In the genomic region with DNA sequence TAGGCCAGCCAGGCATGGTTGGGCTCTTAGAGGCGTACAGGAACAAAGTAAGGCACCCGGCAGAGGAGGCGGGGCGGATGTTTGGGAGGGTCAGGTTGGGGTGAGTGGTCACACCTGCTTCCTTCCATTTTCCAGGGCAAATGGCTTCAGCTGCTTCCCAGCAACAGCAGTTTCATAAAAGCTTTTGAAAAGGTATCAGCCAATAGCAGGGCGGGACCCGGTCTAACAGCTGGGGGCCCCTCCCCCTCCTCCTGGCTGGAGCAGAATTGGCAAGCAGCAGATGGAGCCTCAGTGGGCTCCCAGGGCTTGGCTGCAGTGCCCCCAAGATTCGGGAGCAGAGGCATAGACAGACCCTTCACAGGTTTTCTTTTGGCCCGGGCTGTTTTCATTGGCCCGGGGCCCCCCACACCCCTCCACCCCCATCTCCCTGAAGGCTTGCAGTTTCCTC, we compare ENCODE assay signal across 8 mouse cellular contexts. TPM values are rescaled to one million over a fixed set of nuclear protein-coding genes. Genes with fewer than 3 reads are reported as not detected.
DNase-seq lines count a peak whose midpoint lies in the region; ATAC-seq and TF ChIP-seq lines count a peak whose summit lies in the region.

No protein-coding gene starts in this region.

- no peak for TF ChIP-seq POLR2A in cerebellum, adult 2 months (IDR thresholded peaks at IDR 0.05; ENCODE audit: borderline replicate concordance, insufficient read depth, low read length)

- DNase-seq in cerebellum, postnatal 10 days = peak; percentile 75 to 86
- DNase-seq in heart, postnatal 10 days = peak; percentile 74 to 77
- peak; percentile 81 for DNase-seq in kidney, postnatal 10 days
- DNase-seq in cerebellum, adult 2 months = no peak

- H3K27me3 ChIP-seq in embryonic facial prominence, embryonic 15.5 days = no peaks in the 10 kb centered on the region
- no peaks in the 10 kb centered on the region for H3K27me3 ChIP-seq in midbrain, embryonic 16.5 days (ENCODE audit: control insufficient read depth, insufficient read depth, low read depth, low read length)
- H3K27me3 ChIP-seq in cerebellum, adult 2 months (ENCODE audit: control insufficient read depth, insufficient read depth, low read length) = no peaks in the 10 kb centered on the region

- H3K9me3 ChIP-seq in embryonic facial prominence, embryonic 15.5 days (replicated peaks) = no peaks in the 10 kb centered on the region
- no peaks in the 10 kb centered on the region for H3K9me3 ChIP-seq in midbrain, embryonic 16.5 days (replicated peaks; ENCODE audit: control insufficient read depth, low read length, poor library complexity, severe bottlenecking)

- no peak for TF ChIP-seq CTCF in cerebellum, adult 2 months (IDR thresholded peaks at IDR 0.05; ENCODE audit: borderline replicate concordance, insufficient read depth, low read depth, low read length)

- ATAC-seq in cerebellum, adult (ENCODE audit: insufficient number of reproducible peaks, low FRiP score, low TSS enrichment) = no peak
- ATAC-seq in embryonic facial prominence, embryonic 15.5 days (ENCODE audit: insufficient number of reproducible peaks, low FRiP score, low TSS enrichment, low read depth) = peak; percentile 88
- ATAC-seq in midbrain, embryonic 16.5 days = peak; percentile 88
- ATAC-seq in erythroblast, adult 5-6 weeks (replicated peaks; ENCODE audit: low FRiP score, poor library complexity, severe bottlenecking) = no peak

- peak overlapping the region; percentile 14 for H3K4me3 ChIP-seq in embryonic facial prominence, embryonic 15.5 days (replicated peaks)
- H3K4me3 ChIP-seq in midbrain, embryonic 16.5 days (ENCODE audit: low read depth, low read length) = 0 out of 2 replicates have a peak overlapping the region, but pooled peaks have one; percentile 1
- H3K4me3 ChIP-seq in cerebellum, adult 2 months (replicated peaks; ENCODE audit: insufficient read depth, low read depth, low read length) = no peak overlapping the region

- 3% methylated on average over 9 of the region's 9 CpGs for WGBS in embryonic facial prominence, embryonic 15.5 days
- 3% methylated on average over 9 of the region's 9 CpGs for WGBS in midbrain, embryonic 16.5 days
- WGBS in cerebellum, adult 2 months = 19% methylated on average over 9 of the region's 9 CpGs

- H3K4me1 ChIP-seq in embryonic facial prominence, embryonic 15.5 days = peaks cover 16% of the 10 kb centered on the region
- peaks cover 22% of the 10 kb centered on the region for H3K4me1 ChIP-seq in midbrain, embryonic 16.5 days (ENCODE audit: control insufficient read depth, insufficient read depth, low read length)
- H3K4me1 ChIP-seq in cerebellum, adult 2 months (ENCODE audit: control insufficient read depth, insufficient read depth, low read length) = no peaks in the 10 kb centered on the region

- intact Hi-C loops in heart, postnatal 10 days (cut with DNase I) = no loop called here

- H3K36me3 ChIP-seq in embryonic facial prominence, embryonic 15.5 days = no peaks in the 10 kb centered on the region
- H3K36me3 ChIP-seq in midbrain, embryonic 16.5 days (ENCODE audit: control insufficient read depth, insufficient read depth, low read length) = no peaks in the 10 kb centered on the region

- H3K9ac ChIP-seq in embryonic facial prominence, embryonic 15.5 days = no peak overlapping the region
- peak overlapping the region; percentile 21; the same call in 1 of the 2 replicates for H3K9ac ChIP-seq in midbrain, embryonic 16.5 days (ENCODE audit: low read depth, low read length)

- peak overlapping the region; percentile 45 for H3K4me2 ChIP-seq in embryonic facial prominence, embryonic 15.5 days (replicated peaks)
- peak overlapping the region; percentile 37 for H3K4me2 ChIP-seq in midbrain, embryonic 16.5 days (ENCODE audit: low read length)

- peak overlapping the region; percentile 76 for H3K27ac ChIP-seq in embryonic facial prominence, embryonic 15.5 days (replicated peaks)
- H3K27ac ChIP-seq in midbrain, embryonic 16.5 days (ENCODE audit: low read length) = peak overlapping the region; percentile 65
- H3K27ac ChIP-seq in cerebellum, adult 2 months (ENCODE audit: insufficient read depth, low read length) = no peak overlapping the region

RNA-seq across cellular contexts. Expression of a gene that starts 11.3 kb away (rescaled TPM):
- 0.77 and 1.0 TPM in 2 replicates for polyA plus RNA-seq in embryonic facial prominence, embryonic 15.5 days (2015; fragmentation: Nextera tagmentation; extraction: Ambion mirVana)
- total RNA-seq in heart, postnatal 10 days (2021) = not detected
- 47.1 and 49.1 TPM in 2 replicates for polyA plus RNA-seq in midbrain, embryonic 16.5 days (2015; fragmentation: Nextera tagmentation; extraction: Ambion mirVana)
- total RNA-seq in erythroblast, adult 5-6 weeks (2015; ENCODE audit: low replicate concordance) = not detected in 2 replicates
- total RNA-seq in erythroblast, adult 5-6 weeks (2017; ENCODE audit: low replicate concordance) = not detected in 2 replicates
- polyA plus RNA-seq in cerebellum, adult 2 months (2012; rRNA removed) = 371 and 430 TPM in 2 replicates

Comparison
In these comparisons a context has a peak if more than half of its experiments do, and no peak if none do; other contexts are left out.
1. DNase-seq: peak in cerebellum, postnatal 10 days (2 of 2), heart, postnatal 10 days (2 of 2) and kidney, postnatal 10 days (single experiment); none in cerebellum, adult 2 months (0 of 2).
2. ATAC-seq: peak in embryonic facial prominence, embryonic 15.5 days (single experiment) and midbrain, embryonic 16.5 days (single experiment); none in cerebellum, adult (single experiment) and erythroblast, adult 5-6 weeks (single experiment).
3. RNA of a gene that starts 11.3 kb away (polyA plus RNA-seq): 371 to 430 TPM in cerebellum, adult 2 months and 47.1 to 49.1 TPM in midbrain, embryonic 16.5 days; 0.77 to 1.0 TPM in embryonic facial prominence, embryonic 15.5 days; every median in the first group is over 10 times any median in the second.